Mouse (Mus musculus): ENCODE measurements around the gene Mitd1. TPM values are rescaled to one million over a fixed set of nuclear protein-coding genes. Genes with fewer than 3 reads are reported as not detected.

Gene Mitd1
- total RNA-seq (2021) = 1 to 10 TPM; 1.7 to 2.4 TPM
- long read RNA-seq, experiment 1, partial matches to known transcripts = 0 of 1 reads
- long read RNA-seq, experiment 1, other reads (novel, unspliced or antisense) = 0 of 1 reads
- long read RNA-seq, experiment 2, partial matches to known transcripts = 0 of 1 reads
- long read RNA-seq, experiment 2, other reads (novel, unspliced or antisense) = 1 of 1 reads

DNA sequence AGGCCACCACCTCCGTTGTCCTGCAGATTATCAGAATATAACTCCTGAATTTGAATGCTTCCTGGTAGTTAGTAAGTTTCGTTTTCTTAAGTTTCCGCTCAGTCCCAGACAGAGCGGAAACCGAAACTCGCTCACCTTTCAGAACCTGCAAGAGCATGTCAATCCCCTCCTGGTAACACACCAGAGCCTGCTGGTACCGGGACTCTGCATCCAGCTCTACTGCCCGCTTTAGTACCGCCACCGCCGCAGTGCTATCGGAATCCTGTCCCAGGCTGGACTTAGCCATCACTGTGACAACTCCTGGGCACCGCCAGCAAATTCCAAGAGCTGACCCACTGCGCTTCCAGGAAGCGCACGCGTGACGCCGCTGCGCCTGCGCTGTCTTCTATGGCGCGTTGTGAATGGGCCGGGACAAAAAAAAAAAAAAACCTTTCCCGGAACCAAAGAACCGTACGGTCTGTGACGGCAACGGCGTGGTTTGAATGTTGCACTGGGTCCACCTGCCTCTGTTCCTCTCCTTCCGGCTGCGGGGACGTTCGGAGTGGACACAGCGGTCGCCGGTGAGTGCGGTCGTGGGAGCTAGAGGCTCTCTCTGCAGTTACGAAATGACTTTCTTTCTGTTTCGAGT is at the start of gene Mitd1, which contains the start of gene Mrpl30:
Gene Mitd1 (minus strand): TSS at position 387 of the 628 bp plus-strand sequence.
Gene Mrpl30 (plus strand): TSS at position 453 of the 628 bp plus-strand sequence.
- intact Hi-C loops (cut with DNase I) = loop anchor here (2.0 to 10.0 kb wide), 3 partner anchors 25 to 245 kb away; partner anchors contain the start of genes Eif5b and Txndc9
- TF ChIP-seq CTCF (IDR thresholded peaks at IDR 0.05) = peak; percentile 4; the same call in 1 of the 2 replicates
- peak; percentile 92 for DNase-seq
- Histone ChIP-seq H3K27ac (peak within 1 kb of the TSS; percentile 85), H3K4me3 (peak within 1 kb of the TSS; percentile 82)

DNA sequence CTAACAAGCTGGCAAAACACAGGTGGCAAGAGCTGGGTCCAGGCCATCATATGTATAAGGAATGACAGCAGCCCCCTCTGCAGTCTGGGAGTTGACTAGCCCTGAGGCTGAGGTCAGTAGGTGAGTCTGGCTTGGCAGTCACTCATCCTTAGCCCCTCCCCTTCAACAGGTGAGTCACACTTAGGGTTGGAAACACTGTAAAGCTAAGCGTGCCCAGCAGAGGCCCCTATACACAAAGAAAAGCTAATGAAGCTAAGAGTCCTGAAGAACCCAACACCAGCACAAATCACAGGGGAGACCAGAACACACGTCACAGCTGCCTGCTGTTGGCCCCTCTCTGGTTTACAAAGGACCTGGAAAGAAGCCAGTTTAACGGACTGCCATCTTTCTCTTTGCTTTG is 41.6 kb upstream of the Mitd1 start:
- 0 out of 2 replicates have a peak, but pooled peaks have one; percentile 3 for TF ChIP-seq CTCF (IDR thresholded peaks at IDR 0.05)
- DNase-seq = no peak
- H3K27ac ChIP-seq = no peak overlapping the region
- intact Hi-C loops (cut with DNase I) = no loop called here
- H3K4me3 ChIP-seq = no peak overlapping the region

- intact Hi-C loops (cut with DNase I) = no loop called here
- TF ChIP-seq CTCF (IDR thresholded peaks at IDR 0.05) = no peak
- no peak for DNase-seq
- Histone ChIP-seq H3K27ac (no peak overlapping the region), H3K4me3 (no peak overlapping the region)
Measured at GRCm38 (mm10) chr1:37925971-37926370, 35.8 kb upstream of the Mitd1 start.

- H3K4me3 ChIP-seq = no peak overlapping the region
- intact Hi-C loops (cut with DNase I) = no loop called here
- no peak for TF ChIP-seq CTCF (IDR thresholded peaks at IDR 0.05)
- DNase-seq = no peak
- no peak overlapping the region for H3K27ac ChIP-seq
Measured at GRCm38 (mm10) chr1:37922536-37922935, 32.3 kb upstream of the Mitd1 start.

DNA sequence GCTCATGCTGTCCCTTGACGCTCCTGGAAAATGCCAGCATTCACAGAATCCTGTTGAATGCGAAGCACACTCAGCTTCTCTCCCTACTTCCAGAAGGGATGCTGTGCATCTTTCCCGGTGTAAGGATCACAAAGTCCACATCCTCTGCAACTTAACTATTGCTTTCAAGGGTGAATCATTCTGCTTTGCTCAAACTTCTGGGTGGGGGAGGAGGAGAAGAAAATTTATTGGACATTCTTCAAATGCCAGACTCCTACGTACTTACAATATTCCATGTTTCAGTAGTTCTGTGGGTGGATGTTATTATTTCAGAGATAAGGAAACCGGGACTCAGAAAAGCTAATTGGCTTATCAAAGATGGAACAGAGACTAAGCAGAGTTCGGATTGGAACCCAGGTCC is 27.9 kb upstream of the Mitd1 start:
- Histone ChIP-seq H3K4me3 (no peak overlapping the region), H3K27ac (no peak overlapping the region)
- intact Hi-C loops (cut with DNase I) = no loop called here
- no peak for TF ChIP-seq CTCF (IDR thresholded peaks at IDR 0.05)
- DNase-seq = no peak

DNA sequence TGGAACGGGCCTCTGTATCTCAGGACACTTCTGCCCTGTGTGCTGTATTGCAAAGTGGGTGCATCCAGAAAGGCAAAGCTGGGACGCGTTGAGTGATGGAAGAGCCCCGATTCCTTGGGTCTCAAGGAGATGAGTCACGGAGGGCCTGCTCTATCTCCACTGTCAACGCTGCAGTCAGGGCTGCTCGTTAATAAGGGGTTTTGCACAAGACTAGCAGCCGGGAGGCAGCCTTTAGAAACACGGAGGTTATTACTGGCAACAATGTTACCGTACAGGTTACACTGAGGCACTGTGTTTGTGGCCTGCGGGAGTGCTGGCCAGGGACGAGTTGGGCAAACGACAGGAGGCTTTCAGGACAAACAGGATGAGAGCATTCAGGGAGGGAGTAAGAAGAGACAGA is 27.5 kb upstream of the Mitd1 start:
- TF ChIP-seq CTCF (IDR thresholded peaks at IDR 0.05) = no peak
- intact Hi-C loops (cut with DNase I) = no loop called here
- Histone ChIP-seq H3K27ac (no peak overlapping the region), H3K4me3 (no peak overlapping the region)
- DNase-seq = no peak

GRCm38 (mm10) chr1:37916393-37916792 is 26.2 kb upstream of the Mitd1 start, which contains the start of gene Lyg2:
Lyg2 (minus strand) TSS chr1:37916493.
- Histone ChIP-seq H3K4me3 (no peak within 1 kb of the TSS), H3K27ac (no peak within 1 kb of the TSS)
- no peak for DNase-seq
- intact Hi-C loops (cut with DNase I) = no loop called here
- no peak for TF ChIP-seq CTCF (IDR thresholded peaks at IDR 0.05)

- DNase-seq = no peak
- intact Hi-C loops (cut with DNase I) = no loop called here
- no peak for TF ChIP-seq CTCF (IDR thresholded peaks at IDR 0.05)
- no peak overlapping the region for H3K4me3 ChIP-seq
- H3K27ac ChIP-seq = no peak overlapping the region
Measured at GRCm38 (mm10) chr1:37912751-37913150, 22.5 kb upstream of the Mitd1 start.

DNA sequence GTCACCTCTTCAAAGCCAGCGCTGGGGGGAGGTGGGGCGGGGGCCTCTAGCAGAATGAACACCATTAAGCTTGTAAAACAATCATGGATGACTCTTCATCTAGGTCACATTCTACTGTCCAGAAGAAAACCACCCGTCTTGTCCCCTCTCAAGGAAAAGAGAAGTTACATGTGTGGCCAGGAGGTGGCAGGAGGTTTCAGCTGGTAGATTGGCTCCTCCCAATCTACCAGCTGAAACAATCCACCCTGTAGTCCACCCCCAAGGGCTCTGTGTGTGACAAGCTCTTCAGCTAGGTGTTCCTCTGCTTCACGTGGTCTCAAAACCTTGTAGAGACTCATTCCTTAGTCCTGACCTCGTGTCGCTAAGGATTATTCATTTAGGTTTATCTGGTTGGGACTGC is 13.0 kb upstream of the Mitd1 start:
- no peak for DNase-seq
- H3K4me3 ChIP-seq = no peak overlapping the region
- peak overlapping the region; percentile 43; the same call in 1 of the 2 replicates for H3K27ac ChIP-seq
- intact Hi-C loops (cut with DNase I) = no loop called here
- TF ChIP-seq CTCF (IDR thresholded peaks at IDR 0.05) = peak; percentile 45

DNA sequence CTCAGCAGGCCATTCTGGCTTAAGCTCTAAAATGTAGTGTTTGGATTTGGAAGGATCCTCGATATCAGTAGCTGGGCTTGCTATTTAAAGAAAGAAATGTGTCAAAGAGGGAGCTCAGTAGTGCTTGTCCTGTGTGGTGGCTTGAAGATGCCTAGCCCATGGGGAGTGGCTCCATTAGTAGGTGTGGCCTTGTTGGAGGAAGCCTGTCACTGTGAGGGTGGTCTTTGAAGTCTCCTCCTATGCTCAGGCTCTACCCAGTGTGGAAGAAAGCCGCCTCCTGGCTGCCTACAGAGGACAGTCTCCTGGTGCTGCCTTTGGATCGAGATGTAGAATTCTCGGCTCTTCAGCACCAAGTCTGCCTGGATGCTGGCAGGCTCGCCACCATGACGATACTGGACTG is 10.1 kb upstream of the Mitd1 start:
- Histone ChIP-seq H3K4me3 (no peak overlapping the region), H3K27ac (no peak overlapping the region)
- DNase-seq = no peak
- TF ChIP-seq CTCF (IDR thresholded peaks at IDR 0.05) = no peak
- intact Hi-C loops (cut with DNase I) = no loop called here

DNA sequence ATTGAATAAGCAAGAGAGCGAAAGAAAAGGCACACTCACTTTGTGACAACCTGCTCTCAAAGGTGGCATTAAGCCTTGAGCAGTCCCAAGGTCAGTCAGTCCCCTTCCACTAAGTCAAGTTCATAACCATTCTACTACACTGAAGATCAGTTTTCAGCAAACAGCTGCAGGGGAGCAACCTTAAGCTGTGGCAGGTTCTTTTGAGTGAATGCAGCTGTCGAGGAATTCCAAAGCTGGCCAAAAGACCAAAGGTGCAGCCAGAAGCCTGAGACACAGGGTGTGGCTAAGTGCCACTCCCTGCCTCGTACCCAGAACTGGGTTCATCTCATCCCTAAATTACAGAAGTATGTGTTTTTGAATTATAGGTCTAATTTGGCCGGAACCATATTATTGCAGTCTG is 9.6 kb upstream of the Mitd1 start:
- H3K4me3 ChIP-seq = no peak overlapping the region
- no peak for DNase-seq
- no peak for TF ChIP-seq CTCF (IDR thresholded peaks at IDR 0.05)
- intact Hi-C loops (cut with DNase I) = loop anchor here (10.0 kb wide), 1 partner anchor 235 kb away; no protein-coding TSS in a partner anchor
- no peak overlapping the region for H3K27ac ChIP-seq

- intact Hi-C loops (cut with DNase I) = loop anchor here (5.0 to 10.0 kb wide), 2 partner anchors 103 to 240 kb away; partner anchors contain the start of genes Eif5b and Txndc9
- no peak for TF ChIP-seq CTCF (IDR thresholded peaks at IDR 0.05)
- no peak for DNase-seq
- Histone ChIP-seq H3K27ac (no peak overlapping the region), H3K4me3 (no peak overlapping the region)
Measured at GRCm38 (mm10) chr1:37894606-37895005, 4.4 kb upstream of the Mitd1 start.

DNA sequence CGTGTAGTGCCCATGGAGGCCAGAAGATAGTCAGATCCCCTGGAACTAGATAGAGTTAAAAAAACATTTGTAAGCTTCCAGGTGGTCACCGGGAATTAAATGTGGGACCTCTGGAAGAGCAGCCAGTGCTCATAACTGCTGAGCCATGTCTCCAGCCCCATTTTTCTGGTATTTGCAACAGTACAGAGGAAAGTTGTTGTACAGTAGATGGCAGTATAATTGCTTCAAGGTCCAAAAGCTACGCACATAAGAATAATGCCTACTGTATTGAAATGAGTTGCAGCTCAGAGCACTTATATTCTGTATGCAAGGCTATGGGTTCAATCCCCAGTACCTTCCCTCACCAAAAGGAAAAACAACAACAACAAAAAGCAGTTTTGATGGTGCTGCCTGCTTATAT is 1.2 kb upstream of the Mitd1 start:
- Histone ChIP-seq H3K4me3 (peak overlapping the region; percentile 82), H3K27ac (no peak overlapping the region; the same call in 1 of the 2 replicates)
- TF ChIP-seq CTCF (IDR thresholded peaks at IDR 0.05) = peak; percentile 29; the same call in 1 of the 2 replicates
- no peak for DNase-seq
- intact Hi-C loops (cut with DNase I) = loop anchor here (2.0 to 10.0 kb wide), 3 partner anchors 27 to 243 kb away; partner anchors contain the start of genes Eif5b and Txndc9

All from gastrocnemius, adult 2 months (tissue).